ENCODE assay signal across 37 mouse cellular contexts in the genomic region with DNA sequence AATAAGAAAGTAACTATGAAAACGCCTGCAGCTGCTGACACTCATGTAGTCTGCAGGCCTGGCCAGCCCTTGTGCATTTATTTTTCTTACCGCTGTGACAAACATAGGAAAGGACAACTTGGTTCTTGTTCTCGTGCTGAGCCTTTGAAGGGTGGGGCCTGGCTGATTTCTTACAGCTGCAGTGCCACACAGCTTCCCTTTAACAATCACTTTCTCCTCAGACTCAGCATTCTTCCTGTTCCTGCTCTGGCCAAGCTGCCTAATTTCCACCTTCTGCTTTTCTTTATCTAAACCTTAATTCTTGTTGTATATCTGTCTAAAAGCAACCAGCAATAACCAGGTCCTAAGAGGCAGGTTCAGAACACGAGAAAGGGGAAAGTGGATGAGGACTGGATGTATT. TPM values are rescaled to one million over a fixed set of nuclear protein-coding genes. Genes with fewer than 3 reads are reported as not detected.
A peak's percentile ranks its signal among the peaks of the same experiment; 100 is the strongest.
DNase-seq lines count a peak whose midpoint lies in the region; ATAC-seq lines count a peak whose summit lies in the region.
"Had no signal": no experiment of that assay in that cellular context is flagged by ENCODE, and none has a peak within 500 bp of the region (broad histone marks: within the 10 kb centered on the region; RNA-seq: fewer than 3 reads in every experiment).

No protein-coding gene starts in this region.

- H3K27ac ChIP-seq in neural tube, embryonic 15.5 days (replicated peaks): no peak overlapping the region
- H3K27ac ChIP-seq: forebrain, embryonic 10.5 days; forebrain, embryonic 13.5 days; heart, adult 2 months; heart, embryonic 10.5 days; heart, embryonic 13.5 days; hindbrain, embryonic 12.5 days; hindbrain, embryonic 15.5 days had no signal

- H3K4me2 ChIP-seq in neural tube, embryonic 15.5 days: no peak overlapping the region
- H3K4me2 ChIP-seq: forebrain, embryonic 13.5 days; heart, embryonic 13.5 days; hindbrain, embryonic 12.5 days; hindbrain, embryonic 15.5 days had no signal

- whole genome bisulfite sequencing in neural tube, embryonic 15.5 days: 78% methylated on average over 4 of the region's 4 CpGs

- H3K27me3 ChIP-seq in neural tube, embryonic 15.5 days (replicated peaks): no peaks in the 10 kb centered on the region
- H3K27me3 ChIP-seq: forebrain, embryonic 13.5 days; heart, embryonic 13.5 days; hindbrain, embryonic 12.5 days; hindbrain, embryonic 15.5 days had no signal

- no peaks in the 10 kb centered on the region for H3K9me3 ChIP-seq in neural tube, embryonic 15.5 days (replicated peaks)
- H3K9me3 ChIP-seq: G1E; heart, embryonic 10.5 days; hindbrain, embryonic 15.5 days had no signal

- H3K9ac ChIP-seq in neural tube, embryonic 15.5 days (replicated peaks): no peak overlapping the region
- H3K9ac ChIP-seq: forebrain, embryonic 13.5 days; heart, embryonic 13.5 days; hindbrain, embryonic 12.5 days; hindbrain, embryonic 15.5 days had no signal

- no peaks in the 10 kb centered on the region for H3K4me1 ChIP-seq in neural tube, embryonic 15.5 days
- H3K4me1 ChIP-seq: forebrain, embryonic 10.5 days; forebrain, embryonic 13.5 days; heart, embryonic 10.5 days; heart, embryonic 13.5 days; hindbrain, embryonic 12.5 days; hindbrain, embryonic 15.5 days had no signal

- peak; percentile 15 for DNase-seq in lung, postnatal 36 days
- DNase-seq in lung, postnatal 4 days: no peak
- DNase-seq in MEL-GATA-1-ER (ENCODE audit: extremely low read depth, low read depth): peak; percentile 77
- no peak for DNase-seq in MN1 (ENCODE audit: low spot score)
- no peak for DNase-seq in adipocyte (ENCODE audit: low spot score)
- DNase-seq: adrenal gland, adult 2 months; adrenal gland, postnatal 14 days; B cell, adult 2 months; cerebellum, adult 11-12 months; cerebellum, adult 8-10 months; cerebellum, postnatal 10 days; cerebellum, postnatal 36 days; gastrocnemius, postnatal 10 days; gastrocnemius, postnatal 36 days; heart, adult 2 months; heart, postnatal 14 days; heart, postnatal 4 days had no signal

- no peaks in the 10 kb centered on the region for H3K36me3 ChIP-seq in neural tube, embryonic 15.5 days
- H3K36me3 ChIP-seq: forebrain, embryonic 10.5 days; G1E; heart, embryonic 10.5 days; heart, embryonic 13.5 days; hindbrain, embryonic 12.5 days; hindbrain, embryonic 15.5 days had no signal

- no peak overlapping the region for H3K4me3 ChIP-seq in neural tube, embryonic 15.5 days (replicated peaks)
- H3K4me3 ChIP-seq: forebrain, embryonic 10.5 days; forebrain, embryonic 13.5 days; heart, adult 2 months; heart, embryonic 10.5 days; heart, embryonic 13.5 days; hindbrain, embryonic 12.5 days; hindbrain, embryonic 15.5 days had no signal

- 0 out of 4 replicates have a peak, but pooled peaks have one; percentile 41 to 73 for ATAC-seq in hematopoietic stem cell, adult 5-6 weeks (replicated peaks in 1 of 2; ENCODE audit: insufficient read depth in 1 of 2, low FRiP score in 2 of 2, low TSS enrichment in 1 of 2, low read depth in 1 of 2, poor library complexity in 2 of 2, severe bottlenecking in 2 of 2)
- ATAC-seq in megakaryocyte progenitor cell, adult 5-6 weeks (replicated peaks; ENCODE audit: poor library complexity): peak; percentile 44
- no peak for ATAC-seq in neural tube, embryonic 15.5 days (ENCODE audit: low FRiP score)
- ATAC-seq: forebrain, embryonic 13.5 days; forebrain, embryonic 16.5 days; Patski had no signal

RNA-seq across cellular contexts. Expression of gene Gm10142, which starts 1.9 kb away (rescaled TPM):
- total RNA-seq in hematopoietic stem cell, adult 5-6 weeks (2017): not detected in 2 replicates
- not detected in 2 replicates for total RNA-seq in megakaryocyte progenitor cell, adult 5-6 weeks (2015)
- total RNA-seq in megakaryocyte progenitor cell, adult 5-6 weeks (2017): not detected in 2 replicates
- not detected in 2 replicates for polyA plus RNA-seq in neural tube, embryonic 15.5 days (2015; fragmentation: Nextera tagmentation; extraction: Ambion mirVana)
- total RNA-seq: adrenal gland, adult 2 months; adrenal gland, postnatal 14 days; adrenal gland, postnatal 4 days; CH12.LX; G1E; gastrocnemius, adult 18-20 months; gastrocnemius, postnatal 10 days; gastrocnemius, postnatal 36 days; granulocyte monocyte progenitor cell, adult 5-6 weeks; heart, adult 2 months; heart, postnatal 14 days; heart, postnatal 4 days had no signal
- polyA plus RNA-seq: adrenal gland, adult 2 months; brain, embryonic 14.5 days; embryonic facial prominence, embryonic 11.5 days; embryonic facial prominence, embryonic 14.5 days; forebrain, embryonic 10.5 days; forebrain, embryonic 13.5 days; forebrain, embryonic 16.5 days; G1E; heart, adult 2 months; heart, embryonic 10.5 days; heart, embryonic 13.5 days; heart, embryonic 16.5 days; hindbrain, embryonic 12.5 days; hindbrain, embryonic 15.5 days; Patski had no signal

RNA-seq across cellular contexts. Expression of gene Gm10024, which starts 2.5 kb away (rescaled TPM):
- not detected in 2 replicates for total RNA-seq in hematopoietic stem cell, adult 5-6 weeks (2017)
- not detected in 2 replicates for total RNA-seq in megakaryocyte progenitor cell, adult 5-6 weeks (2015)
- total RNA-seq in megakaryocyte progenitor cell, adult 5-6 weeks (2017): not detected in 2 replicates
- polyA plus RNA-seq in neural tube, embryonic 15.5 days (2015; fragmentation: Nextera tagmentation; extraction: Ambion mirVana): not detected in 2 replicates
- total RNA-seq: adrenal gland, adult 2 months; adrenal gland, postnatal 14 days; adrenal gland, postnatal 4 days; CH12.LX; G1E; gastrocnemius, adult 18-20 months; gastrocnemius, postnatal 10 days; gastrocnemius, postnatal 36 days; granulocyte monocyte progenitor cell, adult 5-6 weeks; heart, adult 2 months; heart, postnatal 14 days; heart, postnatal 4 days had no signal
- polyA plus RNA-seq: adrenal gland, adult 2 months; brain, embryonic 14.5 days; embryonic facial prominence, embryonic 11.5 days; forebrain, embryonic 10.5 days; forebrain, embryonic 13.5 days; forebrain, embryonic 16.5 days; G1E; heart, adult 2 months; heart, embryonic 10.5 days; heart, embryonic 13.5 days; heart, embryonic 16.5 days; hindbrain, embryonic 12.5 days; hindbrain, embryonic 15.5 days; Patski had no signal

RNA-seq across cellular contexts. Expression of gene Krtap12-1, which starts 6.7 kb away (rescaled TPM):
- not detected in 2 replicates for total RNA-seq in hematopoietic stem cell, adult 5-6 weeks (2017)
- not detected in 2 replicates for total RNA-seq in megakaryocyte progenitor cell, adult 5-6 weeks (2015)
- total RNA-seq in megakaryocyte progenitor cell, adult 5-6 weeks (2017): not detected in 2 replicates
- not detected in 2 replicates for polyA plus RNA-seq in neural tube, embryonic 15.5 days (2015; fragmentation: Nextera tagmentation; extraction: Ambion mirVana)
- total RNA-seq: adrenal gland, adult 2 months; adrenal gland, postnatal 14 days; adrenal gland, postnatal 4 days; CH12.LX; G1E; gastrocnemius, adult 18-20 months; gastrocnemius, postnatal 10 days; gastrocnemius, postnatal 36 days; granulocyte monocyte progenitor cell, adult 5-6 weeks; heart, adult 2 months; heart, postnatal 14 days; heart, postnatal 4 days had no signal
- polyA plus RNA-seq: adrenal gland, adult 2 months; brain, embryonic 14.5 days; embryonic facial prominence, embryonic 11.5 days; embryonic facial prominence, embryonic 14.5 days; forebrain, embryonic 10.5 days; forebrain, embryonic 13.5 days; forebrain, embryonic 16.5 days; G1E; heart, adult 2 months; heart, embryonic 10.5 days; heart, embryonic 13.5 days; heart, embryonic 16.5 days; hindbrain, embryonic 12.5 days; hindbrain, embryonic 15.5 days; Patski had no signal

RNA-seq across cellular contexts. Expression of gene Gm10272, which starts 7.3 kb away (rescaled TPM):
- not detected in 2 replicates for total RNA-seq in hematopoietic stem cell, adult 5-6 weeks (2017)
- not detected in 2 replicates for total RNA-seq in megakaryocyte progenitor cell, adult 5-6 weeks (2015)
- not detected in 2 replicates for total RNA-seq in megakaryocyte progenitor cell, adult 5-6 weeks (2017)
- polyA plus RNA-seq in neural tube, embryonic 15.5 days (2015; fragmentation: Nextera tagmentation; extraction: Ambion mirVana): not detected in 2 replicates
- total RNA-seq: adrenal gland, adult 2 months; adrenal gland, postnatal 14 days; adrenal gland, postnatal 4 days; CH12.LX; G1E; gastrocnemius, adult 18-20 months; gastrocnemius, postnatal 10 days; gastrocnemius, postnatal 36 days; granulocyte monocyte progenitor cell, adult 5-6 weeks; heart, adult 2 months; heart, postnatal 14 days; heart, postnatal 4 days had no signal
- polyA plus RNA-seq: adrenal gland, adult 2 months; brain, embryonic 14.5 days; embryonic facial prominence, embryonic 11.5 days; embryonic facial prominence, embryonic 14.5 days; forebrain, embryonic 10.5 days; forebrain, embryonic 13.5 days; forebrain, embryonic 16.5 days; G1E; heart, adult 2 months; heart, embryonic 10.5 days; heart, embryonic 13.5 days; heart, embryonic 16.5 days; hindbrain, embryonic 12.5 days; hindbrain, embryonic 15.5 days; Patski had no signal

RNA-seq across cellular contexts. Expression of gene Gm10100, which starts 12.6 kb away (rescaled TPM):
- total RNA-seq in hematopoietic stem cell, adult 5-6 weeks (2017): not detected in 2 replicates
- total RNA-seq in megakaryocyte progenitor cell, adult 5-6 weeks (2015): not detected in 2 replicates
- not detected in 2 replicates for total RNA-seq in megakaryocyte progenitor cell, adult 5-6 weeks (2017)
- polyA plus RNA-seq in neural tube, embryonic 15.5 days (2015; fragmentation: Nextera tagmentation; extraction: Ambion mirVana): not detected in 2 replicates
- total RNA-seq: adrenal gland, adult 2 months; adrenal gland, postnatal 14 days; adrenal gland, postnatal 4 days; CH12.LX; G1E; gastrocnemius, adult 18-20 months; gastrocnemius, postnatal 10 days; gastrocnemius, postnatal 36 days; granulocyte monocyte progenitor cell, adult 5-6 weeks; heart, adult 2 months; heart, postnatal 14 days; heart, postnatal 4 days had no signal
- polyA plus RNA-seq: adrenal gland, adult 2 months; brain, embryonic 14.5 days; embryonic facial prominence, embryonic 11.5 days; embryonic facial prominence, embryonic 14.5 days; forebrain, embryonic 10.5 days; forebrain, embryonic 13.5 days; forebrain, embryonic 16.5 days; G1E; heart, adult 2 months; heart, embryonic 10.5 days; heart, embryonic 13.5 days; heart, embryonic 16.5 days; hindbrain, embryonic 12.5 days; hindbrain, embryonic 15.5 days; Patski had no signal

Comparison
In these comparisons a context has a peak if more than half of its experiments do, and no peak if none do; other contexts are left out.
1. DNase-seq: peak in lung, postnatal 36 days (single experiment) and MEL-GATA-1-ER (single experiment); none in lung, postnatal 4 days (0 of 2), MN1 (single experiment) and adipocyte (single experiment).